Mouse (Mus musculus): Measurements from ENCODE around the gene Rprm. TPM values are rescaled to one million over a fixed set of nuclear protein-coding genes. Genes with fewer than 3 reads are reported as not detected.

The Rprm gene
- polyA plus RNA-seq, 2 experiments, result 18.5 to 47.3 TPM

DNA sequence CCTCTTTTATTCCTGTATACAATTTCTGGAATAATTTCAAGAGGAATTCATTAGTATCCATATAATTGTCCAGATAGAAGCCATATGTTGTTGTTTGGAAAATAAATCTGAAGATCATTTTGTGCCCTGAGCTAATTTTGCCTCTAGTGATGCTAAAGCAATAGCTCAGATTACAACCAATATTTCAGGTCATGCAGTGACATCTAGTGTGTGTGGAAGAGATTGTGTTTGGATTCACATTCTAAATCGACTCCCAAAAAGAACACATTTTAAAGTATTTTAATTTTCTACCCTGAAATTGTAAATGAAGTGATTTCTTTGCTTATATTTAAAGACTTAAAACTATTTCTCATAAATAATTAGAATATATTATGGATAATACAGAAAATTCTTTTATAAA lies 14.6 kb upstream of the Rprm start:
- Histone ChIP-seq H3K27ac (replicated peaks; ENCODE audit: low read depth, low read length) (no peak overlapping the region), H3K9ac (ENCODE audit: low read depth, low read length, severe bottlenecking) (no peak overlapping the region), H3K36me3 (ENCODE audit: control insufficient read depth, insufficient read depth, low read length) (no peaks in the 10 kb centered on the region), H3K27me3 (ENCODE audit: control insufficient read depth, insufficient read depth, low read length) (no peaks in the 10 kb centered on the region), H3K4me2 (replicated peaks; ENCODE audit: low read depth, low read length, severe bottlenecking) (no peak overlapping the region), H3K4me1 (ENCODE audit: control insufficient read depth, insufficient read depth, low read length) (no peaks in the 10 kb centered on the region), H3K9me3 (ENCODE audit: control insufficient read depth, low read length) (no peaks in the 10 kb centered on the region), H3K4me3 (replicated peaks; ENCODE audit: low read length) (no peak overlapping the region)
- ATAC-seq (ENCODE audit: low FRiP score, low read depth) (no peak), DNase-seq (ENCODE audit: low spot score) (no peak)
- no peak for TF ChIP-seq POLR2A (IDR thresholded peaks at IDR 0.05; ENCODE audit: borderline replicate concordance, extremely low read depth, insufficient read depth, insufficient read length)
- WGBS, result 70% methylated on average over 1 of the region's 1 CpGs

DNA sequence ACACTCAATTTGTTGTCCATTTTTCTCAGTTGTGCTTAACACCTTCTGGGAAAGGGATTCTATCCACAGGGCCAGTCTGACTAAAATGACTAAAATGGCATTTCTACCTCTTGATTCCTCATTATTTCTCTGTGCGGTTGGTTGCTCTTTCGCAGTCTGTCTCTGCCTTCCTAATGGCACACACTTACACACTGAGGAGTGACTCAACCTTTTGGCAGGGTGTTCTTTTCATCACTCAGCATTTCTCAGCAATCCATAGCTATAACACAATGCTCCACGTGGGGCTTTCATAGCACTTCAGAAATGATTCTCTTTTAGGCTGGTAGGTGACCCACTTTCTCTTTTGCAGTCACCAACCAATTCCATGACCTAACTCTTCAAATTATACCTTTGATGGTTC lies 7.3 kb upstream of the Rprm start:
- 85% methylated on average over 3 of the region's 3 CpGs for WGBS
- TF ChIP-seq POLR2A (IDR thresholded peaks at IDR 0.05; ENCODE audit: borderline replicate concordance, extremely low read depth, insufficient read depth, insufficient read length), result no peak
- H3K9me3 ChIP-seq (ENCODE audit: control insufficient read depth, low read length), result no peaks in the 10 kb centered on the region
- H3K4me3 ChIP-seq (replicated peaks; ENCODE audit: low read length), result no peak overlapping the region
- no peak overlapping the region for H3K27ac ChIP-seq (replicated peaks; ENCODE audit: low read depth, low read length)
- no peaks in the 10 kb centered on the region for H3K27me3 ChIP-seq (ENCODE audit: control insufficient read depth, insufficient read depth, low read length)
- H3K9ac ChIP-seq (ENCODE audit: low read depth, low read length, severe bottlenecking), result no peak overlapping the region
- DNase-seq (ENCODE audit: low spot score) (no peak), ATAC-seq (ENCODE audit: low FRiP score, low read depth) (no peak)
- no peak overlapping the region for H3K4me2 ChIP-seq (replicated peaks; ENCODE audit: low read depth, low read length, severe bottlenecking)
- no peaks in the 10 kb centered on the region for H3K4me1 ChIP-seq (ENCODE audit: control insufficient read depth, insufficient read depth, low read length)
- no peaks in the 10 kb centered on the region for H3K36me3 ChIP-seq (ENCODE audit: control insufficient read depth, insufficient read depth, low read length)

DNA sequence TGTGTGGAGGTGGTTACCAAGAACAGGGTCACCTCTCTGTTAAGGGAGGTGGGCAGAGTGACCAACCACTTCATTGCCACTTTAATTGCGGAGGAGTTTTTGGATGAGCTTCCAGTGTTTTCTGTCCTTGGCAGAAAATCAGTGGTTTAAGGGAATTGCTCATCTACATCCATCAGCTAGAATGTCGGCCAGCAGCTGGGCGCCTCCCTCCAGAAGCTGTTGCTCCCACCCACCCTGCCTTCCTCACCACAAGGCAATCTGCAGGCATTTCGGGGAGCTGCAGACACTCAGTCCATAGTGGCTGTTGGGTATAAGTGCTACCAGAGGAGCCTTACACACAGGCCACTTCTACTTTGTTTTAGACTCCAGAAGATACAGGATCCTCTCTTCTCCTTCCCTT lies 902 bp upstream of the Rprm start:
- DNase-seq (ENCODE audit: low spot score), result no peak
- H3K9ac ChIP-seq (ENCODE audit: low read depth, low read length, severe bottlenecking), result no peak overlapping the region
- H3K4me1 ChIP-seq (ENCODE audit: control insufficient read depth, insufficient read depth, low read length), result peaks cover 7% of the 10 kb centered on the region; the same call in 1 of the 2 replicates
- H3K4me2 ChIP-seq (replicated peaks; ENCODE audit: low read depth, low read length, severe bottlenecking), result no peak overlapping the region
- H3K4me3 ChIP-seq (replicated peaks; ENCODE audit: low read length), result no peak overlapping the region
- WGBS, result 69% methylated on average over 4 of the region's 4 CpGs
- no peak overlapping the region for H3K27ac ChIP-seq (replicated peaks; ENCODE audit: low read depth, low read length)
- ATAC-seq (ENCODE audit: low FRiP score, low read depth), result no peak
- no peak for TF ChIP-seq POLR2A (IDR thresholded peaks at IDR 0.05; ENCODE audit: borderline replicate concordance, extremely low read depth, insufficient read depth, insufficient read length)
- no peaks in the 10 kb centered on the region for H3K36me3 ChIP-seq (ENCODE audit: control insufficient read depth, insufficient read depth, low read length)
- H3K9me3 ChIP-seq (ENCODE audit: control insufficient read depth, low read length), result no peaks in the 10 kb centered on the region
- peaks cover 10% of the 10 kb centered on the region for H3K27me3 ChIP-seq (ENCODE audit: control insufficient read depth, insufficient read depth, low read length)

DNA sequence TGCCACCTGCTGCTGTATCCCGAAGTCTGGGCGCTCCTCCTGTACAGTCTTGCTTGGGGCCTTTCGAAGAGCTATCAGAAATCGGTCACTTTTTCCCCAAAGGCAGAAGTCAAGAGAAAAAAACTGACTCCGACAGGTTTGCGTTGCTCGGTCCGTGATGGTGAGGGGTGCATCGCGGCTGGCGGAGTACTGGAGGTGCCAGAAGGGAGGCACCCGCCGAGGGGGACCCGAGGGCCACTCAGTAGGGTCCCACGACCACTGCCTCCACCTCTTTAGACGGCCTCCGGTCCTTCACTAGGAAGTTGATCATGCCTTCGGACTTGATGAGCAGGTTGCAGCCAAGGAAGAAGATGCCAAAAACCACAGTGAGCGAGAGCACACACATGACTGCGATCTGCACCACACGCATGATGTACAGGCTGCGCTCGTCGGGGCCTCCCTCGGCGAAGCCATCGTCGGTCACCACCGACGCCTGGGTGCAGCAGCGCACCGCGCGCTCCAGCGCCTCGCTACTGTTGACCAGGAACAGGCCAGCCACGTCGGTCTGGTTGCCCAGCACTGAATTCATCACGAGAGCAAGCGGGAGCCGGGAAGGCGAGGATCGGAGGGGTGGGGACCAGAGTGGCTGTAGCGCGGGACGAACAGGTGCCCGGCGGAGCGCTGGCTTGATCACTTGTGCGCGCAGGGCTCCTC lies 469 bp downstream of the Rprm start:
- 2% methylated on average over 49 of the region's 51 CpGs for WGBS
- peak overlapping the region; percentile 67 for H3K27ac ChIP-seq (replicated peaks; ENCODE audit: low read depth, low read length)
- H3K9ac ChIP-seq (ENCODE audit: low read depth, low read length, severe bottlenecking), result peak overlapping the region; percentile 58
- no peak for DNase-seq (ENCODE audit: low spot score)
- no peaks in the 10 kb centered on the region for H3K9me3 ChIP-seq (ENCODE audit: control insufficient read depth, low read length)
- H3K27me3 ChIP-seq (ENCODE audit: control insufficient read depth, insufficient read depth, low read length), result peaks cover 10% of the 10 kb centered on the region
- peak overlapping the region; percentile 55 for H3K4me3 ChIP-seq (replicated peaks; ENCODE audit: low read length)
- H3K4me2 ChIP-seq (replicated peaks; ENCODE audit: low read depth, low read length, severe bottlenecking), result peak overlapping the region; percentile 83
- peak; percentile 54 for ATAC-seq (ENCODE audit: low FRiP score, low read depth)
- H3K4me1 ChIP-seq (ENCODE audit: control insufficient read depth, insufficient read depth, low read length), result peaks cover 7% of the 10 kb centered on the region; the same call in 1 of the 2 replicates
- TF ChIP-seq POLR2A (IDR thresholded peaks at IDR 0.05; ENCODE audit: borderline replicate concordance, extremely low read depth, insufficient read depth, insufficient read length), result no peak
- H3K36me3 ChIP-seq (ENCODE audit: control insufficient read depth, insufficient read depth, low read length), result no peaks in the 10 kb centered on the region

DNA sequence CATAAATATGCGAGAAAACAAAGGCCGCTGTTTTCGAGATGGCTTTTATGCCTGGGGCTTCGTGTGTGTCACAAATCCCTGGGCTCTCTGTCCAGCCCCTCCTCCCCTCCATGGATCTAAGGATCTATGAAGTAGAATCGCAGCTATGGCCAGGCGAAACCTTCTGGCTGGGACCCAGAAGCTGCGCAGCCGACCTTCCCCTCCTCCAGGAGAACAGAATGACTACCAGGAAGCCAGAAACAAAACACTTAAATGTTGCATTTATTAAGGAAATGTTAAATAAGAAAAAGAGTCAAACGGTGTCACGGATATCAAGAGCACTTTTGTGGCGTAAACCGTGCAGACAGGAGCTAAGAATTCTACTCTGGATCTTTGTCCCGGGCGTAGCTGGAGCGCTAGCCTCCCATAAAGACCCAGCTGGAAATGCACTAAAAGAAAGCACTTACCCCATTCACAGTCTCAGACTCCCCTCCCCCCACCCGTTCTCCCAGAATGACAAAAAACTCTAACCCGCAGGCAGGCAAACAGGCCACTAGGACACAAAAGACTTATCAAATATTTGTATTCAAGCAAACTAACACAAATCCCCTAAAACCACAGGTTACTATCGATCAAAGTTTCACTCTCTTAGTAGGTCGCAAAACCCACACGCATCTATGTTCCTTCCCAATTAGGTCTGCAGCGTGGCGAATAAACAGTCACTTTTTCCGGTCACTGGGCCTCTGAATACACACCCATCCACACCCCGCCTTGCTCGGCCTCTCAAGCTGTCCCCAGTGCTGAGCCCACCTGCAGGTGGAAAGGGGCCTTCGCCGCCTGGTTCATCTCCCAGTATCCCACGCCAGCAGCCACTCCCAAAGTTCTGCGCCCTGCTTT lies 1.3 kb downstream of the Rprm start:
- Histone ChIP-seq H3K4me1 (ENCODE audit: control insufficient read depth, insufficient read depth, low read length) (peaks cover 7% of the 10 kb centered on the region; the same call in 1 of the 2 replicates), H3K9me3 (ENCODE audit: control insufficient read depth, low read length) (no peaks in the 10 kb centered on the region), H3K4me2 (replicated peaks; ENCODE audit: low read depth, low read length, severe bottlenecking) (peak overlapping the region; percentile 83), H3K27ac (replicated peaks; ENCODE audit: low read depth, low read length) (peak overlapping the region; percentile 67; the same call in 1 of the 2 replicates), H3K27me3 (ENCODE audit: control insufficient read depth, insufficient read depth, low read length) (peaks cover 10% of the 10 kb centered on the region), H3K36me3 (ENCODE audit: control insufficient read depth, insufficient read depth, low read length) (no peaks in the 10 kb centered on the region), H3K4me3 (replicated peaks; ENCODE audit: low read length) (peak overlapping the region; percentile 55), H3K9ac (ENCODE audit: low read depth, low read length, severe bottlenecking) (peak overlapping the region; percentile 58)
- no peak for TF ChIP-seq POLR2A (IDR thresholded peaks at IDR 0.05; ENCODE audit: borderline replicate concordance, extremely low read depth, insufficient read depth, insufficient read length)
- WGBS, result 2% methylated on average over 29 of the region's 29 CpGs
- DNase-seq (ENCODE audit: low spot score) (no peak), ATAC-seq (ENCODE audit: low FRiP score, low read depth) (no peak)
